Mouse (Mus musculus) kidney, adult 11 months (tissue): Measurements from ENCODE around the gene Matn3.
"Not testable (repeated sequence)": the region's sequence is repeated elsewhere in the genome, so short reads cannot be mapped to it uniquely, and the experiment has no call there.

ENCODE experiments used
- DNase-seq: peaks from one replicate; pipeline ENCODE4 v3.0.0; 2022

The Matn3 gene

DNA sequence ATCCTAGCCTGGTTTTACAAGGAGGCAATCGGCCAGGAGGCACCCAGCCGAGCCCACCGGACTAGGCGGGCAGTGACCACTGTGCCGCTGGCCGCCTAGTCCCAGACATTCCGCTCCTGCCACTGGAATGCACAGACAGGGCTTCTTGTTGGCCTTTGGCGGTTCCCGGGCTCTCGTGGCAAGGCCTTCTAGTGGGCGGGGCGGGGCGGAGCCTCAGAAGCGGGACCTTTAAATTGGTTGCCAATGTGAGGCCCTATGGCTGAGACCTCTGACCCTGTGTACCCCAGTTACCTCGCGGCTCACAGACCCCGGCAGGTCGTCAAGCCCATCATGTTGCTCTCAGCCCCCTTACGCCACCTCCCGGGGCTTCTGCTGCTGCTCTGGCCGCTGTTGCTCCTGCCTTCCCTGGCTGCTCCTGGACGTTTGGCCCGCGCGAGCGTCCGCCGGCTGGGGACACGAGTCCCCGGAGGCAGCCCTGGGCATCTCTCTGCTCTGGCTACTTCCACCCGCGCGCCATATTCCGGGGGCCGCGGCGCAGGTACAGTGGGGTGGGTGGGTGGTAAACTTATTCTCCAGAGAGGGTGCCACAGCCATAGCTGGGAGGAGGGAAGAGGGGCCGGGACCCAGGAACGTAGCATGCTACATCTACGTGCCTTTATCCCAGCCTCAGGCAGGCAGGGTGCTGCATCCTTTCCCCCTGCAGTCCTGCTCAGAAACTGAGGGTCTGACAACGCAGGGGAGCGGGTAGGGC, at the start of gene Matn3:
TSS of gene Matn3 (plus strand) at position 216 of the 751 bp plus-strand sequence.
- peak; percentile 77 for DNase-seq

- no peak for DNase-seq
These were observed 48.6 kb upstream of the Matn3 start for GRCm38 (mm10) chr12:8898879-8899785.

- no peak for DNase-seq
These were observed 47.5 kb upstream of the Matn3 start for GRCm38 (mm10) chr12:8900107-8900698.

- DNase-seq: no peak
These were observed 46.6 kb upstream of the Matn3 start for GRCm38 (mm10) chr12:8900919-8901663.

DNA sequence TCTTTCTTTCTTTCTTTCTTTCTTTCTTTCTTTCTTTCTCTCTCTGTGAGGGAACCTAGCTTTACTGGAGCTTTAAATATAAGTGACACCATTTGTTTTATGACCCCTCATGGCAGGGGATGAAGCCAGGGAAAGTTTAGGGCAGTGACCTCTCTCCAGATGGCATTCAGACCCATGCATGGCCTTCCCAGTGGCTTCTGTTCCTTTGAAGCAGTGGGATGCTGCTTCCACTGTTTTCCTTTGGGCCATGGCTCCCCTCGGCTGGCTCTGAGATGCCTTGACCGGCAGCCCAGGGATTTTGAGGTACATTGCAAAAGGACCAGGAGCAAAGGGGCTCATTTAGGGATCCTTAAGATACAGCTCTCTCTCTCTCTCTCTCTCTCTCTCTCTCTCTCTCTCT, 45.8 kb upstream of the Matn3 start:
- no peak for DNase-seq

DNA sequence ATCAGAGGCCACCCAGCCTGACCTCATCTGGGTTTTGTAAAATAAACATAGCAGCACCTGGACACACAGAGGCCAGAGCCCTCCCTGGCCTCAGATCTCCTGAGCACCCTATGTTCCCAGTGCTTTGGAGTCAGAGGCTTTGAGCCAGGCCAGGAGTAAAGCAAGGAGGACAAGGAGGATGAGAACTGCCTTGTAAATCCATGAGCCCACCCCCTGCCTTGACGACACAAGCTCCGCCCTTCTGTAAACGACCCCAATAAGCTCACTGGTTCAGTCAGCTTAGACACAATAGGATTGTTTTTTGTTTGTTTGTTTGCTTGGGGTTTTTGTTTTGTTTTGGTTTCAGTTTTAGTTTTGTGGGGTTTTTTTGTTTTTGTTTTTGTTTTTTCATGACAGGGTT, 45.2 kb upstream of the Matn3 start:
- no peak for DNase-seq

DNA sequence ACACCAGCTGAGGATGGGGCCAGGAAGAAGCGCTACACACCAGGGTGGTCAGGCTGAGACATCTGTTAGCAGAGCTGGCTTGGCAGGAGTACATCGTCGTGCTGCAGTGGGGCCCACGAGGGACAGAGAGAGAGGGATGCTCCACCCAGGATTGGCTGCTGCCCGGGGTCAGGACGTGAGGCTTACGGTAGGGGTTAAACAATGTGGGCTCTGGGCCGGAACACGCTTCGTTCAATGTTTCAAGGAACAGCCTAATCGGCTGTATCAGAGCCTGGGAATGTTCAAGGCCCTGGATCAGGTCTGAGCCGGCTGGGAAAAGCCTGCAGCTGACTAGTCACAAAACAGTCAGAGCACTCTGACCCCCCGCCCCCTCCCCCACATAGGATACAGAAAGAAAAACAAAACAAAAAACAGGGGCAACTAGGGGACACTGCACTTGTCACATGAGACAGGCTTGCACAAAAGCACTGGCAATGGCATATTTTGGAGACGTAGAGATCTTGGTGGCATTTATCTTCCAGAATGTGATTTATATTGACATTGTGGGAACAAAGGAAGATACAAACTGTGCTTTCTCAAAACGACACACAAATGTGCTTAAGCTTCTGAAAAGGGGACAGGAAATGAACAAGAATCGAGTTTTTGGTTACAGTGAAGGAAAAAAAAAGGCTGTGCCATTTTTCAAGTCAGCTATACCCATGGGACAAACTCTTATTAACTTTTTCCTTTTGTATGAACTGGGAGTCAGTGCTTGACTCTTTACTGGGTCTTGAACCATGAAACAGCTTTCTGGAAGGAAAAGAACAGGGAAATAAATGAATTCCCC, 34.7 kb upstream of the Matn3 start:
- peak; percentile 54 for DNase-seq

GRCm38 (mm10) chr12:8913701-8914340, 33.9 kb upstream of the Matn3 start:
- DNase-seq: peak; percentile 33

- peak; percentile 38 for DNase-seq
These were observed 31.4 kb upstream of the Matn3 start for GRCm38 (mm10) chr12:8916378-8916777.

GRCm38 (mm10) chr12:8919231-8919630, 28.5 kb upstream of the Matn3 start:
- no peak for DNase-seq

DNA sequence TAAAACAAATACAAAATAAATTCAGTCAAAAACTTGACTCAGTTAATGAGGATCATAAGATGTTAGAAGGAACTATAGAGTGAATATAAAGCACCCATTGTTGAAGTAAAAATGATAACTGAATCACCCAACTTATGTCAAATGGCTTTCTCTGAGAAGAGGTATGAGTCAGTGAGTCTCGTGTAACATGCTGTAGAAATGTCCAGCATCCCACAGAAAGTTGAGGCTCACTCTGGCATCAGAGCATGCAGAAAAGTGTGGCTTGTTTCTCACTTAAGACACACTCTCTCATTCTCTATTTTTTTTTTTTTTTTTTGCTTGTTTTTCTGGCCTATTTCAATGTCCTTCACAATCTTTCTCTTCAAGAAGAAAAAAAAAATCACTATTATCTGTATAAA, 26.7 kb upstream of the Matn3 start:
- DNase-seq: no peak

DNA sequence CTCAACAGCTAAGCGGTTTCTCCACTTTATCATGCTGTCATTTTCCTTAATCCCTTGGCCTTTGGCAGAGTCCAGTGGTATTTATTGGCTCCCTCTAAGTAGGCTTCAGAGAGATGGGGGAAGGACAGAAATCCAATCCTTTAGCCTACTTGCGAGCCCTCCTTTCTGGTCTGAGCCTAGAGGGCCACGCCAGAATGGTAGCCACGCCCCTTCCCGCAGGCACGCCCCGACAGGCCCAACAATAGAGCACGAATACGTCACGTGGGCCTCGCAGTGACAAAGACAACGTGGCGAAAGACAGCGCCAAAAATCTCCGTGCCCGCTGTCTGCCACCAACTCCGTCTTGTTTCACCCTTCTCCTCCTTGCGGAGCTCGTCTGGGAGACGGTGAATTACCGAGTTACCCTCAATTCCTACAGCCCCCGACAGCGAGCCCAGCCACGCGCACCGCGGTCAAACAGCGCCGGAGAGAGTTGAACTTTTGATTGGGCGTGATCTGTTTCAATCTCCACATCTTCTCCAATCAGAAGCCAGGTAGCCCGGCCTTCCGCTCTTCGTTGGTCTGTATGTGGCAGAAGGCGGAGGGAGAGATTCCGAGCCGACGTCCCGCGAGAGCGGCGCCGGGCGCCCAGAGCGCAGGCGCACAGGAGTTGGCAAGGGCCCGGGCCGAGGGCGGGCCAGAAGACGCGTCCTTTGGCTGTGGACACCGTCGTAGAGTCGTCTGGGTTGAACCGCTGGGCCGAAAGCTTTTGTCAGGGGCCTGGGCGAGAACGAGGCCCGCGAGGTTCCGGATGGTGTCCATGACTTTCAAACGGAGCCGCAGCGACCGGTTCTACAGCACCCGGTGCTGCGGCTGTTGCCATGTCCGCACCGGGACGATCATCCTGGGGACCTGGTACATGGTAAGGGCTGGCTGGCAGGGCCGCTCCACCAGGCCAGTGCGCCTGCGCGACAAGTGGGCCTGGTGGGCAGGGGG, 26.0 kb upstream of the Matn3 start, which contains the start of gene Laptm4a:
TSS of gene Laptm4a (plus strand) at position 271 of the 975 bp plus-strand sequence.
- DNase-seq: peak; percentile 99

DNA sequence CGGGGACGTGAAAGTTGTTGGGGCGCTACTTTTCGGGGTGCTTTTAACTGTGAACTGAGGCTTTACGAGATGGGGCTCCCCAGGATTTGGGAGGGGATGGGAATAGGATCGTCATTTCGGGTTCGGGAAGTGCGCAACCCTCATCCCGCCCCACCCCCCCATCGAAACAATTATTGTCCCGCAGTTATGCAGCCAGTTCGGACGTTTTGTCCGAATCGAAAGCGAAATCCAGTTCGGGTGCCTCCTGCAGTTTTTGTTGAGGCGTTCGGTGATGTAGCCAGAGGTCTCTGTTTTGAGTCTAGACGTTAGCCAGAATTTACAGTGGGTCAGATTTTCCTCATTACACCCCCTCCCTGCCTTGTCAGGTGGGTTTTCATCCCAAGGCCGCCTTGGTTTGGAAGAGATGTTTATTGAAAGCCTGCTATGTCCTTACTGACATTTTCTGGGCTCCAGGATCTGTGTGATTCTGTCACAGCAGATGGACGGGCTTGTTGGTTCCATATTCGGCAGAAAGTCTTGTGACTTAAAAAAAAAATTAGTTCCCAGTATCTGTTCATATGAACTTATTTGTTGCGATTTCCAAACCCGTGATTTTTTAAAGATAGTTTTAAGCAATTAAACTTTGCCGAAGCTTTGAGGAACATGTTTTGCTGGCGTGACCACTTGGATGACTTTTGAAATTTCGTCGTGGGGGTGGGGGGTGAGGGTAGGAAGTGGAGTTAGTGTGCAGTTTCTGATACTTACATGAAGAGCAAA, 25.2 kb upstream of the Matn3 start:
- no peak for DNase-seq

DNA sequence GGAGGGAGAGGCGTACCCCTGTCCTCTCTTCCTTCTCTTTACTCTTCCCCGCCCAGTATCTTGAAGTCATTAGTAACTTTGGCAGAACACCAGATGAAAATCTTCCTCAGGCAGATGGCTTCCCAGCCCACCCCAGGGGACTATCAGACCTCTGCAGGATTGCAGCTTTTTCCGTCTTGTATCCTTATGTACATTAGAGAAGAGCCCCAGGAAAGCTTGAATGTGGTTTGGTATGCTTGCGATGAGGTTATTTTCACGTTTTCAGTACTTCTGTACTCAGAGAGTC, 24.7 kb upstream of the Matn3 start:
- DNase-seq: no peak

- no peak for DNase-seq
These were observed 24.1 kb upstream of the Matn3 start for GRCm38 (mm10) chr12:8923603-8924002.

GRCm38 (mm10) chr12:8927652-8928051, 20.1 kb upstream of the Matn3 start:
- DNase-seq: no peak

DNA sequence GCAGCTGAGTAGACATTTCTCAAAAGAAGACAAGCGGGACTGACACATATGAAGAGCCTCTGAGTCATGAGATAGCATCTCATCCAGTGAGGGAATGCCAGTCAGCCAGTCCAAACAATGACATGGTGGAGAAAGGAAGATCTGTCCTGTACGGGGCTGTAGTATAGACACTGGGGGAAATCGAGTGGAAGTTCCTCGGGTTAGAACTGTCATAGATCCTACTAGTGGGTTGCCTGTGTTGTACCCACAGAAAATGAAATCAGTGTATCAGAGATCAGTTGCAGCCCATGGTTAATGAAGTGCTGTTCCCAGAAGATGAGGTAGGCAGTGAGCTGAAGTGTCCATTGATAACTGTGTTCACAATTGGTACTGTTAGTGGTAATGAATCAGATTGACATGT, 19.0 kb upstream of the Matn3 start:
- DNase-seq: no peak

GRCm38 (mm10) chr12:8931083-8931482, 16.6 kb upstream of the Matn3 start:
- no peak for DNase-seq

DNA sequence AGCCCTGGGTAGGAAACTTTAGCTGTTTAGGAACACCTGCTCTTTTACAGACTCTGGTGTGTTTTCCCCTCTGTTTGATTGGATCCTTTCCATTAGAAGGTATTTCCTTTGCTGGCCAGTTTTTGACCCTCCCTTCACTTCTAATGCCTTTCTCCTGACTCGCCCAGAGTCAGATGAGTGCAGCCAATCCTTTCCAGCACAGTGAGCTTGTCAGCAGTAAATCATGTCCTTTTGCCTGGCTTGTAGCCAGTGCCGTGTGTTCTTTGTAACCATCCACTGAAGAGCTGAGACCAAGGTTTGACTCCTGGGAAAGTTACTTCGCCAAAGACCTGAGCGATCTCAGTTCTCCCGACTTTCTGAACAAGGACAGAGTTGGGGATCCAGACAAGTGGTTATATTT, 12.4 kb upstream of the Matn3 start:
- DNase-seq: peak; percentile 85

DNA sequence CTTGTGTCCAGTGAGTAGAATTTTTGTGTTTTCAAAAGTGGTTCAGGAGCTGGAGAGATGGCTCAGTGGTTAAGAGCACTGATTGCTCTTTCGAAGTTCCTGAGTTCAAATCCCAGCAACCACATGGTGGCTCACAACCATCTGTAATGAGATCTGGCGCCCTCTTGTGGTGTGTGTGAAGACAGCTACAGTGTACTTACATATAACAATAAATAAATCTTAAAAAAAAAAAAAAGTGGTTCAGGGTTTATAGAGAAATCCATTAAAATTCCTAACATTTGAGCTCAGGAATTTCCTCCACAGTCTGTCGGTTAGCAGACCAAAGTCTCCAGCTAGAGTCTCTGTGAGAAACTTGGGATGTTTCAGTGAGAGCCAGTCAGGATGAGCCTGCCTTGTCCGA, 11.5 kb upstream of the Matn3 start:
- not testable (repeated sequence) for DNase-seq
